Mouse (Mus musculus) urinary bladder, postnatal 25 days (tissue): Measurements from ENCODE around the gene Tmem256.

Experiments used
- DNase-seq: peaks from one replicate; pipeline ENCODE4 v3.0.0; 2022; ENCODE audit warnings: low spot score

Gene Tmem256

DNA sequence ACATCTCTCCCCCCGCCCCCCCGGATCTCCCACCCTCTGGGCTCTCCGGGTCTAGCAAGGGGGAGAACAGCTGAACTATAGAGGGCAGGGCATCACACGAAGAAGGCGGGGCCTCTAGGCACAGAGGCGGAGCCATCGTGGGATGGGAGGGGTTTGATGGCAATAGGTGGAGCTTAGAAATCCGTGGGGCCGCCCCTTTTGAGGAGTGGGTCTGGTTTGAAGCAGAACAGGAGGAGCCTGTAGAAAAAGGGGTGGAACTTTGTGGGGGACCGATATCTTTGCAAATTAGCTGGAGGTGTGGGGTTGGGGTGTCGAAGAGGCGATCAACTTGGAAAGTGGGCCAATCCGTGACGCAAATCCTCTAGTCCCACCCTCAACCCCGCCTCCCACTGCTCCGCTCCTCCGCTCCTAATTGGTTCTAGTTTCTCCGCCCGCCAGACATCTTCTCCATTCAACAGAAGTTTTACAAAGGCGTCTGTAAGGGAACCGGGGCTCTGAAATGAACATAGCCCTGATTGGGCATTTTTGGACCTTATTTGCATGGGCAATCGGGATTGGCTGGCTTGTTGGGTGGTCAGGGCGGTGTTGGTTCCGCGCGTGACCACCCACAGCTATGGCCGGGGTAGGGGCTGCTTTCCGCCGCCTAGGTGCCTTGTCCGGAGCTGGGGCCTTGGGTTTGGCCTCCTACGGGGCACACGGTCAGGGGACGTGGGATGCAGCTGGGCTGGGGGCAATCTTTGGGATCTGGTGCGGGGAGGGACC is at the start of gene Tmem256:
Gene Tmem256, plus strand, starts transcription at position 563 of the 762 bp plus-strand sequence.
- DNase-seq, result peak; percentile 84

DNA sequence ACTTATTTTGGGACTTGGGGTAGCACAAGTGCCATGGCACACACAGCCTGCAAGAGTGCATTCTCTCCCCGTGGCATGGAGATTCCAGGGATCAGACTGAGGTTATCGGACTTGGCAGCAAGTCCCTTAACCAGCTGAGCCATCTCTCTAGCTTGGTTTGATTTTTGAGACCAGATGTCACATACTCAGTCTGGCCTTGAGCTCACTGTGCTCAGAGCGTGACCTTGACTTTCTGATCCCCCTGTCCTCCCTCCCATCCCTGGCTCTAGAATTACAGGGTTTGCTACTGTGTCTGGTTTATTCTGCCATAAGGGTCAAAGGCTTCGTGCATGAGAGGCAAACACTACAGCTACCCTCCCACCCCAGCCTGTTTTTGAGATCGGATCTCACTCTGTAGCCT is 48.9 kb upstream of the Tmem256 start:
- no peak for DNase-seq

DNA sequence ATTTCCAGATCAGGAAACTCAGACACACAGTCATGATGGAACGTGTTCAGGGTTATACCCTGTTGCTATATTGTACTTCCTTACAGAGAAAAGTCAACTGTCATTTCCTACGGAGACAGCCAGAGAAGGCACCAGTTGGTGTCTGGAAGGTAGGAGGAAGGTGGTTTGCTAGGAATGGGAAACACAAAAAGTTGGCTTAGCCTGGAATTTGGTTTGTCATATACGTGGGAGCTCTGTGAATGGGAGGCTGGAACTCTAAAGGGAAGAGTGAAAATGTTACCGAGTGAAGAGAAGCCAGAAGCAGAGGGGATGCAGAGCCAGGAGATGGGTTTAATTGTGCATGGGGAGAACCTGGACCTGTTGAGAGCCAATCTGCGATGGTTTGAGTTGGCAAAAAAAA is 46.9 kb upstream of the Tmem256 start:
- no peak for DNase-seq

DNA sequence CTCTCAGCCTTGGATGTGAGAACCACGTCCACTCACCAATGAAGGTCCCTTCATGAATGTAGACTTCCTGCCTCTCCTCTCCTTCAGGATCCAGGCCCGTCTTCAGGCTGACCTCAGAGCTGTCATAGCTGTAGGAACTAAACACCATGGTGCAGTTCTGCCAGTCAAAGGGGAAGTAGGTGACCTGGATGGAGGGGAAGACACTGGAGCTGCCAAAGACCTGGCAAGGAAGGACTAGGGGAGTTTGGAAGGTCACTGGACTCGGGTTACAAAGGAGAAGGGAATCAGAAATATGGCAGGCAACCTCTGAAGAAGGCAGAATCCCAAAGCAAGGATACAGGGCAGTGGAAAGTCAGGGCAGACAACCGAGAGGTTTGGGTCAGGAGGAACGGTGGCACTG is 44.9 kb upstream of the Tmem256 start:
- DNase-seq, result no peak

DNA sequence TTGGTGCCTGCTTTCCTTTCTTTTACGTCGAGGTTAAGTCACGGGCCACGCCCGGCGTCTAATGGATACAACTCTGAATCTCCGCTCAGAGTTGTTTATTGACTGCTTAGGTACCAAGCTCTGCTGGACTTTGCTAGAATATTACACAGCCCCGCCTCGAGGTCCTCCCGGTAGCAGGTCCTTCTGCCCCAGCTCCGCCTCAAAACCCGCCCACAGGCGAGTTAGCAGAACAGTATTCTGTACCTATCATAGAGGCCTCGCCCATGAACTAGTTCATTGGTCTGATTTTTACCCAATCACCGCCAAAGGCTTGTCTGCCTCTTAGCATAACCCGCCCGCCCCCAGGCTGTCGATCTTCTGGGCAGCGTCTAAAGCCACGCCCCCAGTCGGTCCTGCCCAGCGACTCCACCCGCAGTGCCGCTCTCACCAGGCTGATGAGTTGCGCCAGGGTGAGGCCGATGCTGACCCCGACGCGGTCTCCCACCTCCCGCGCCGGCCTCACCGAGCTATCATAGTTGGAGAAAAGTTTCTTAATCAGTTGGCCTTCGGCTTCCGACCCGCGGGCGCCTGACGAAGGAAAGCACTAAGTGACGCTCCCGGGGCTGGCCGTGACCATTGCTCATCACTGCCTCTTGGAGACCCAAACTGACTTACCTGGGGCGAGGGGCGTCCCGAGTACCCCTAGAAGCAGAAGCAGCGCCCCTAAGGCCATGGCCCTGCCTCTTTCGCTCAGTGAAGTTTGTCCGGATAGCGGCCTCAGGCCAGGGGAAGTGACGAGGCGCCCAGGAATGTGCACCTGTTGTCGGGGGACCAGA is 42.9 kb upstream of the Tmem256 start, which contains the start of gene Chrnb1:
Gene Chrnb1, minus strand, starts transcription at position 776 of the 815 bp plus-strand sequence.
- peak; percentile 84 for DNase-seq

DNA sequence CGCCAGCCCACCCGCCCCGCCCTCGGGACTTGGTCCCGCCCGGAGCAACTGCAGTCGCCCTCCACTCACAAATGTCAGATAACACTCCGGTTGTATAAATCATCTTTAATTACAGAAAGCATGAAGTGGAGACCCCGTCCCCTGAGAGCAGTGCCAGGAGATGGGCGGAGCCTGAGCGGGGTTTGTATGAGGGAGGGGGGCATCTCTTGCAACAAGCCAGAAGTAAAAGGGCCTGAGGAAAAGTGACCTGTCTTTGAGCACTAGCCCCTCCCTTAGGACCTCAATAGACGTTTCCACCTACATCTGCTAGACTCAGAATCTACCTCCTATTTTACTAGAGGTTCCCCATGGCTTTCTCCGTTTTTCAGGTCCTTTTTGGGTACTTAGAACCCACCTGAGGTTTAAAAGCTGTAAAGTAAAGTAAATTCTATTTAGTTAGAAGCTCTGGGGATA is 42.3 kb upstream of the Tmem256 start:
- DNase-seq, result no peak

DNA sequence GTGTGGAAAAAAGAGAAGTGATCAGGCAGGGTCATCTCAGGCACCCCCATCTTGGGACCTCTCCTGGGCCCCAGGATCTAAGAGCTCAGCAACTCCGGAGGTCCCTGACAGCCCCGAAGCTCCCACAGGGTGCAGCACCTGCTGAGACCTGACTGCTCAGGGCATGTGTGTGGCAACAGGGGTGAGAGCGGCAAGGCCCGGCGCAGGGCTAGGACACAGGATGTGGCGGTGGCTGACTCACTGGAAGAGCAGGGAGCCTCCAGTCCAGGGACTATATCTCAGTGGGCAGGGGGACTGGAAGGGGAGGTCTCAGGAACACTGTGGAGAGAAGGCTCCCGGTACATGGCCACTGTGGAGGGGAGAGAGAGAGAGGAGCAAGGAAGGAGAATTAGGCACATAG is 40.4 kb upstream of the Tmem256 start:
- DNase-seq, result no peak

DNA sequence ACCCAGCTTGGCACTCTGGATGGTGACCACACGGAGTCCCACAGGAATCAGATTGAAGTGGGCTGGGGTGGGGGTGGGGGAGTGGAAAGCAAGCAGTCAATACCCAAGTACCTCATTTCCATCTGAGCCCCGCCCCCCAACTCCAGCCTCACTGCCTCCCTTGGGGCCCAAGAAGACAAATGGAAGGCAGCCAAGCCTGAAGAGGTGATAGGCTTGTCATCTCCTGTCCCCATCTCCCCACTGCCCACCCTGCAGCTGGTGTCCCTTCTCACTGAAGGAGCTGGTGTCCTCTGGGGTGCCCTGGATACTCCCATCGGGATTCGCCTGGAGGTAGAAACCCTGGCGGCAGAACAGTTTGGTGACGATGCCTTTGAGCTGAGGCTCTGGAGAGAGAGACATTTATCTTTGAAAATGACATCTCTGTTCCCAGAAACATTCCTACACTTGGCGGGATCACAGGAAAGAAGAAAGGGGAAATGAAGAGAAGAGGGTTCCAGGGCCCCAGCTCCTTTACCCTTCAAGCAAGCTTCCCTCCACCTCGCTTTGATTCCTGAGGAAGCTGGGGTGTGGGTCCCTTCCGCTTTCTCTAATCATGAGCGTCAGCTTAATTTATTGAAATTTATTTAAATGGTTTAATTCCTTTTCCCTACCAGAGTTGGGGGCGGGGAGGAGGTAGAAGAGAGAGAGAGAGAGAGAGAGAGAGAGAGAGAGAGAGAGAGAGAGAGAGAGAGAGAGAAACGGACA is 38.7 kb upstream of the Tmem256 start:
- no peak for DNase-seq

DNA sequence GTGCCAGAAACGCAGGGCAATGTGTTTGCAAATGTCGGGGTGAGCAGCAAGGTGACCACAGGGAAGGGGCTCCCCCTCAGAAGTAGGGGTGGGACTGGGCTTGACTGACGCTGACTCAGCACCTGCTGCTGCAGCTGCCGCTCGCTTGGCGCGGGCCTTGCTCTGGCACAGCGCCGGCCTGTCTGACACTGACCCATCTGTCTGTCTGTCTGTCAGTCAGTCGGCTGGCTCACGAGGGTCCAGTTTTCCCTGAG is 38.2 kb upstream of the Tmem256 start:
- no peak for DNase-seq

DNA sequence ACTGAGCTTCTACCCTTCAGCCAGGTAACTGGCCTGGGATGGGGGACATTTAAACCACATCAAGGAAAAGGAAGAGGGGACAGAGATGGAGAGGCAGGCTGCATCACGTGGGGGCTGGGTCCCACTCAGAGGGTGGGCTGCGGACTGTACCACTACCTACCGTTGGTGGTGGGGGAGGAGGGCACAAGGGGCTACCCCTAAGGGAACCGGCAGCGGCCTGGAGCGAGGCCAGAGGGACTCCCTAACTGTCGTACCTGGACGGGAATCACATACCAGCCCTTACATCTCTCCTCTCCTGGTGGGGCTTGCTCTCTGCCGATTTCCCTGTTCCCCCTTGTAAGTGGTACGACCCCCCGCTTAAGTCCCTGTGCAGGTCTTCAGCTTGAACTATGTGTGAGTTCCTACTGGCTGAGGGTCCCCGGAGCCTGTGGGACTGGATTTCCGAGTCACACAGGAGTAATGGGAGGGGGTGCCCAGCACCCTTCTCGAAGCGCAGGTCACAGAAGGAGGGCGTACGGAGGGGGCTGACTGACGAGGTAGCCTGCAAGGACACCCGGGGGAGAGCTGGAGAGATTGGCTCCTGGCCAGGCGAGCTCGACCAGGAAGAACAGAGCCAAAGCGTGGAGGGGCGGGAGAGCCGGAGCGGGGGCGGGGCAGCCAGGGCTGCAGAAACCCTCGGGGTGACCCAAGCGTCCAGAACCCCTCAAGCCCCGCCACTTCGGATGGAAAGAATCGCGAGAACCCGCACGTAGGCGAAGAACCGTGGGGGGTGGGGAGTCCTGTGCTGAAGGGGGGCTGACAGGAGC is 37.7 kb upstream of the Tmem256 start:
- DNase-seq, result peak; percentile 54

DNA sequence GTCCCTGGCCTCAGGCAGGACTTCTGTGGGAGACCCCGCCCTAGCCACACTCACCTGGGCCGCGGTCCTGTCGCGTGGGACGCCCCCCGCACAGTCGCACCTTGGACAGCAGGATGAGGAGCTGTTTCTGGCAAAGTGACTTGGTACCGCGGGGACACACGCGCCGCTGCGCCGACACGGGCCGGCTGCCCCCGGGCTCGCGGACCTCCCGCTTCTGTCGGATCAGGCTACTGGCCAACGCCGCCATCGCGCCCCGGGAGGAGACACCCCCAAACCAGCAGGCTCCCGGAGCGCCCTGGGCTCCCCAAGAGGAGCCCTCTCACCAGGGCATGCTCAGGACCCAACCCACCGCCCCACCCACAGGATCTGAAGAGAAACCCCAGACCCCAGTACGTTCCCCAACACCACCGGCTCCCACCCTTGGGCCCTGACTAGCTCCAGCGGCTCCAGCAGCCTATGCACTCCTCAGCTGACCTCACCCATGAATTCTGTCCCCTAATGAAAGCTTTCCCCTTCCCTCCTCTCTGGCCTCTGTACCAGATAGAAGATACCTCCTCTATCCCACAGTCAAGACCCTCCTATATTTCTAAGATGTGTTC is 36.8 kb upstream of the Tmem256 start, which contains the start of gene Fgf11:
Gene Fgf11, minus strand, starts transcription at position 479 of the 599 bp plus-strand sequence.
- no peak for DNase-seq

DNA sequence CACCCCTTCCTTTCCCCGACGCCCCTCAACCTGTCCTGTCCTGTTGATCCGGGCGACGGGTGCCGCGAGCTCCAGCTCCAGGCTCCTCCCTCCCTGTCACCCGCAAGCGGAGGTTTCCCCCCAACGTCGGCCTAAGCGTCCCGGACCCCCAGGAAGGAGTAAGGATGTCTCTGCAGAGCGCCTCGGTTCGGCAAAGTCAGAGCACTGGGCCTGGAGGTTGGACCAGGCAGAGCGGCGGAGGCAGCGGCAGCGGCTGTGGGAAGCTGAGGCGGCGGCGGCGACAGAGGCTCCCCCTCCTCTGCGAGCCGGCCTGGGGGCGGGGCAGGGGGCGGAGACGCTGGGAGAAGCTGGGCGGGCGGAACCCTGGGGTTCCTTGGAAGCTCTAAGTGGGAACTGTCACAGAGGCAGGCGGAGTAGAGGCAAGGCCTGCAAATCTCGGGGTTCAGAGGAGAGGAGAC is 35.6 kb upstream of the Tmem256 start:
- DNase-seq, result peak; percentile 80

DNA sequence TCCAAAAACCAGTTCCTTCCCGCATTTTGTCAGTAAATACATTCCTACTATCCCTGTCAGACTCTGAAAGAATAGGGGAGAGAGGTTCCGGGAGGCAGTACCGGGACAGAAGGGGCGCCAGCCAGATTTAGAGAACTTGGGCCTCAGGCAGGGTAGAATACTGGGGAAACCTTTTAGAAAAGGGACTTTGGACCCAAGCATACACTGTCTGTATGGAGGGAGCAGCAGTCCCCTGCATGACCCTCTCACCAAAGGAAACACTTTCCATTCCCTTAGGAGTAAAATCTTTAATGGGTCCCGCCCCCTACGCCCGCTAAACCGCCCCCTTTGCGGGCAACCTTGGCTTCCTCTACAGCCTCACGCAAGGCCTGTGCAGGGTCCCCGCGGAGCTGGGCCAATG is 35.0 kb upstream of the Tmem256 start:
- no peak for DNase-seq

DNA sequence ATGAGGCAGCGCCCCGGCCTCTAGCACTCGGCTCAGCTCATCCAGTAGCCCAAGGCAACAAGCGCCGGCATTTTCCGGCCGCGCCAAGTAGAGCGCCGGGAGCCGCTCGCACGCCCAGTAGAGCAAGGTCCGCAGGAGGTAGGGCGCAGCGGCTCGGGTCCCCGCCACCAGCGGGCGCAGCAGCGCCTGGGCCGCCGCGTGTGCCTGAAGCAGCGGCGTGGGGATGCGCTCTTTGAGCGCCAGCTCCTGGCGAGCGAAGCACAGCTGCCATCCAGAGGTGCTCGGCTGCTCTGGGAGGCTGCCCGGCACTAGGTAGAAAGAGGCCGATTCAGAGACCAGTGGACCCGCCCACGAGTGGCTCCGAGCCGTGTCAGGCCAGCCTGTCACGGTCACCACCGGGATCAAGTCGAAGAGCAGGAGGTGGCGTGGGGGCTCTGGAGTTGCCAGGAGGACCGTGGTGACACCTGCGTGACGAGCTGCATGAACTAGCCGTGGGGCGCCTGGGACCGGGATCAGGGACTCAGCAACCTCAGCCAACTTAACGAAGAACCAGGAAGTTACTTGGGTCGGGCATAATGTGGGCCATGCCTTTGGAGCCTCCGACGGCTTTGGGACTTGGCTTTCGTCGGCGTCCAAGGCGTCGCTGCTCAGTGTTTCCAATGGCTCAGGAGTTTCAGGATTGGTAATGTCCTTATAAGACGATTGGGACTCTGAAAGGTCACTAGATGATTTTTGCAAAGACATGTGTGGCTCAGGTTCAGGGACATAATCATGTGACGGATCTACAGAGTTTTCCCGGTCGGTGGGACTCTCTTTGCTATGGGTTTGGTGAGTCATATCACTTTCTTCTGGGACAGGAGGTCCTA is 34.3 kb upstream of the Tmem256 start:
- peak; percentile 58 for DNase-seq

DNA sequence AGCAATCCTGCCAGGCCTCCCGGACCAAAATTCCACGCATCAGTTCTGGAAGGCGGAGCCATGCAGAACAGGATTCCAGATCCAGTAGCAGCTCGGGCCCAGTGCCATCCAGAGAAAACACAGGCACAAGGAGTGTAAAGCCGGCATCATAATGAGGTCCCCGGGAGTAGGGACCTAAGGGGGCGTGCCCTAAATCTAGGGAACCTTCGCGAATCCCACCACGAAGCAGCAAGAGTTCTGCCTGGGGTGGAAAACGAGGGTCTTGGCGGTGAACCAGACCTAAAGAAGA is 33.7 kb upstream of the Tmem256 start:
- DNase-seq, result peak; percentile 23

DNA sequence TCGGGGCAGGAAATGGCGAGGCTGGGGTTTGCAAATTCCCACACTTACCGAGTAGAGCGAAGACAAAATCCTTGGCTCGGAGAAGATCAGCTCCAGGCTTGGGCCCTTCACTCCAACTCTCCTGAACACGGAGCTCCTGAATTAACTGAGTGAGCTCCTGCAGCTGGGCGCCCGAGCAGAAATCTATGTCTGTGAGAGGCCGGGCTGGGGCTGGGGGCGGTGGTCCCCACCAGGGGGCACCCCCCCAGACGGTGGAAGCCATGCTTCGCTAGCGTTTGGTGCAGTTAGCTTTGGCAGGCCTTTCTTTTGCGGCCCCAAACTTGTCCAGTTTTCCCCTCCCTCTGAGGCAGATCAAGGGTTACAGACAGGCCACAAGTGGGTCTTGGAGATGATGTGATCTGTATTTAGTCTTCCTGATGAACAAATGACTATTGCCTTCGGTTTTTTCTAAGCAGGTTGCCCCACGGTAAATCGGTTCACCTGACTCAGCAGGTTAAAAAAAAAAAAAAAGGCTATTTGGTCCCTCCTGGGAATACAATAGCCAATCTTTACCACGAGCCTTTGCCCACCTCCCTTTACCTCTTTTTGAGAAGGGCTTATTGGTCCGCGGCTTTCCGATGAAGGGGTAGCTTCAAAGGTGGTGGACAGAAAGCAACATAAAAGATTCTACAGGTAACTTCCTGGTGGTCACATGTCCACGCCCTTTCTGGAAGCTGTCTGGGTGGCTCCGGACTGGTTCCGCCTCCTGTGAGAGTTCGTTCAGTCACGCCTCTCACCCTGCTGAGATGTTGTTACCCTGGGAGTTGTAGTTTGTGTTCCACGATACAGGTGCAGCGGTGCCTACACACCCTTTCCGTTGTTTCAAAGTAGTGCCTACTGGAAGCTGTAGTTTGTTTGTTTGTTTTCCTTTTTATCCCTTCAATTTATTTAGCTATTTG is 33.1 kb upstream of the Tmem256 start, which contains the start of gene Tmem102:
Gene Tmem102, minus strand, starts transcription at position 653 of the 938 bp plus-strand sequence.
- DNase-seq, result peak; percentile 32

DNA sequence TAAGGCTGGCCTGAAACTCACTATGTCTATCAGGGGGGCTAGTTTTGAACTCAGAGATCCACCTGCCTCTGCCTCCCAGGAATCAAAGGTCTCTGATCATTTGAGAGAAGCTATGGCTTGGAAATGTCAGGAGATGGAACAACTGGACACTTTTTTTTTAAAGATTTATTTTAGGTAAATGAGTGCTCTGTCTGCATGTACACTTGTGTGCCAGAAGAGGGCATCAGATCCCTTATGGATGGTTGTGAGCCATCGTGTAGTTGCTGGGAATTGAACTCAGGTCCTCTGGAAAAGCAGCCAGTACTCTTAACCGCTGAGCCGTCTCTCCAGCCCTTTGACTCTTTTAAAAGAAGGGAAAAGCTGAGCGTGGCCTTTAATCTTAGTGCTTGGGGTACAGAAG is 31.9 kb upstream of the Tmem256 start:
- DNase-seq, result no peak

DNA sequence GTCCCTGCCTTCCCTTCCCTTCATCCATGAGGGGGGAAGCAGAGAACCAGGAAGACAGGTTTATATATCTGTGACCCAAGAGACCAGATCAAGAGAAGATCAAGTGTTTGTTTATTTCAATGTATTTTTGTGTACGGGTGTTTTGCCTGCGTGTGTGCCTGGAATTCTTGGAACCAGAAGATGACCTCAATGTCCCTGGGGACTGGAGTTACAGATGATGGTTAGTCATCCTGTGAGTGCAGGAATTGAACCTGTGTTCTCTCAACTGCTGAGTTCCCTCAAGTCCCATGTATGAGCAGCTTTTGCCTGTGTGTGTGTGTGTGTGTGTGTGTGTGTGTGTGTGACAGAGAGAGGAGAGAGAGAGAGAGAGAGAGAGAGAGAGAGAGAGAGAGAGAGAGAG is 30.7 kb upstream of the Tmem256 start:
- DNase-seq, result no peak

DNA sequence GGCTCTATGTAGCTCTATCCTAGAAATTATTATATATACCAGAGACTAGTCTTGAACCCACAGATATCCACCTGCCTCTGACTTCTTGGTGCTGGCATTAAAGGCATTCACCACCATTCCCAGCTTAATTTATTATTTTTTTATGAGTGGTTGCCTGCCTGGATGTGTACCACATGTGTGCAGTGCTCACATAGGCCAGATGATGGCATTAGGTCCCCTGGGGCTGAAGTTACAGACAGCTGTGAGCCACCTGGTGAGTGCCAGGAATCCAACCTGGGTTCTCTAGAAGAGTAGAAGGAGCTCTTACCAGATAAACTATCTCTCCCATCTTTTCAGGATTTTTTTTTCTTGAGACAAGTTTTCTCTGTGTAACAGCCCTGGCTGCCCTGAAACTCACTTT is 28.0 kb upstream of the Tmem256 start:
- DNase-seq, result no peak
